Mouse (Mus musculus) cerebellum, adult 8-10 months (tissue): ENCODE results near the gene Nlrc3.
"Not testable (repeated sequence)": the region's sequence is repeated elsewhere in the genome, so short reads cannot be mapped to it uniquely, and the experiment has no call there.

ENCODE experiments used
- DNase-seq: peaks from one replicate; pipeline ENCODE4 v3.0.0; 2022

Gene Nlrc3

DNA sequence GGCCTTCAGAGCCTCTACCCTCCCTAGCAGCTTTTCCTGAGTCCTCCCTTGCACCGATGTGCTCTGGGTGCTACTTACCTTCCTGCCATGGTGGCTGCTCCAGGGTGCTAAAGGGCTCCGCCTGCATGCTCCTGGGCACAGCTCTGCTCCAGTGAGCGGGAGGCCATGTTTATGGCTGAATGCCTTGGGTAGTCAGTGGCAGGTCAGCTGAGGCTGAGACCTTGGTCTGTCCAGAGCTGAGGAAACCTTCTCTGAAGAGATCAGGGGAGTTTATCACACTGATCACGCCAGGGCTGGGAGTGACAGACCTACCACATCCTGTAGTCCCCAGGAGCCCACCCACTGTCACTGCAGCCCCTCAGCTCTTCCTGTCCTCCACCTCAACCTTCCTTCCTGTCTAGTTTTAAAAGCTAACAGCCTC, at the start of gene Nlrc3:
Gene Nlrc3, minus strand, starts transcription at position 382 of the 421 bp plus-strand sequence.
- DNase-seq, result no peak

DNA sequence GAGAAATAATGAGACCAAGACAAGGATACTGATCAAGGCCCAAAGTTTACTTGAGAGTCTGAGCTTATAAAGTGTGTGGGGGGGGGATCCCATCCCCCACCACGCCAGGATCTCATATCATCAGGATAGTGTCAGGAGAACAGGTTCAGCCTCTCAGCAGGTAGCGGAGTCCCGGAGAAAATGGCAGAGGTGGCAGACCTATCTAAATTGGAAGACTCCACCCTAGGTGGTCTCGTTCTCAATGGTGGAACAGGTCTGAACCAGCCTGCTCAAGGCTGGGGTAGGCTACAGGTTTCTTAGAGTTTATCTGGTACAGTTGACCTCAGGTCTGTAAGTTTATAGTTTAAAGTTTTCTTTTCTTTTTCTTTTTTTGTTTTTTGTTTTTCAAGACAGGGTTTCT, 46.3 kb upstream of the Nlrc3 start:
- DNase-seq, result no peak

GRCm38 (mm10) chr16:4021241-4021640, 44.8 kb upstream of the Nlrc3 start:
- no peak for DNase-seq

DNA sequence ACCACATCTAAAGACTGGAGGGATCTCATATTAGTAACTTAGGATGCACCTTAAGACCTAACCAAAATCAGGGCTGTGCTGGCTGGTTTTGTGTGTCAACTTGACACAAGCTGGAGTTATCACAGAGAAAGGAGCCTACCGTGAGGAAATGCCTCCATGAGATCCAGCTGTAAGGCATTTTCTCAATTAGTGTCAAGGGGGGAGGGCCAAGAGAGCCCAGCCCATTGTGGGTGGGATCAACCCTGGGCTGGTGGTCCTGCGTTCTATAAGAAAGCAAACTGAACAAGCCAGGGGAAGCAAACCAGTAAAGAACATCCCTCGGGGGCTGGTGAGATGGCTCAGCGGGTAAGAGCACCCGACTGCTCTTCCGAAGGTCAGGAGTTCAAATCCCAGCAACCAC, 41.0 kb upstream of the Nlrc3 start:
- DNase-seq, result not testable (repeated sequence)

DNA sequence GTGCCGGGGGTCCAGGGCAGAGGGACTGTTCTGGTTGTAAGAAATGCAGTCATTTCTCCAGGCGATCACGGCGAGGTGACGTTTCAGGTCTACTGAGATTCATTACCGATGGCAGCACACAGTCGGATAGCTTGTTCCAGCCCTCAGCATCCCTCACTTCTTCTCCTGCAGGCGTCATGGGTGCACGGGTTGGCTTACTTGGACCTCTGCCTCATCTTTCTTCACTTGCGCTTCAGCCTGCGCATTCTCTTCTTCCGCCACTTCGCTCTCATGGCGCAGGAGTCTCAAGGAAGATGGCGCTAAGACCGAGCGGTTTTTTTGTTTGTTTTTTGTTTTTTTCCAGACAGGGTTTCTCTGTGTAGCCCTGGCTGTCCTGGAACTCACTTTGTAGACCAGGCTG, 40.4 kb upstream of the Nlrc3 start:
- not testable (repeated sequence) for DNase-seq

GRCm38 (mm10) chr16:4014040-4014668, 37.7 kb upstream of the Nlrc3 start:
- DNase-seq, result no peak

- DNase-seq, result no peak
These were observed 36.6 kb upstream of the Nlrc3 start for GRCm38 (mm10) chr16:4012882-4013570.

DNA sequence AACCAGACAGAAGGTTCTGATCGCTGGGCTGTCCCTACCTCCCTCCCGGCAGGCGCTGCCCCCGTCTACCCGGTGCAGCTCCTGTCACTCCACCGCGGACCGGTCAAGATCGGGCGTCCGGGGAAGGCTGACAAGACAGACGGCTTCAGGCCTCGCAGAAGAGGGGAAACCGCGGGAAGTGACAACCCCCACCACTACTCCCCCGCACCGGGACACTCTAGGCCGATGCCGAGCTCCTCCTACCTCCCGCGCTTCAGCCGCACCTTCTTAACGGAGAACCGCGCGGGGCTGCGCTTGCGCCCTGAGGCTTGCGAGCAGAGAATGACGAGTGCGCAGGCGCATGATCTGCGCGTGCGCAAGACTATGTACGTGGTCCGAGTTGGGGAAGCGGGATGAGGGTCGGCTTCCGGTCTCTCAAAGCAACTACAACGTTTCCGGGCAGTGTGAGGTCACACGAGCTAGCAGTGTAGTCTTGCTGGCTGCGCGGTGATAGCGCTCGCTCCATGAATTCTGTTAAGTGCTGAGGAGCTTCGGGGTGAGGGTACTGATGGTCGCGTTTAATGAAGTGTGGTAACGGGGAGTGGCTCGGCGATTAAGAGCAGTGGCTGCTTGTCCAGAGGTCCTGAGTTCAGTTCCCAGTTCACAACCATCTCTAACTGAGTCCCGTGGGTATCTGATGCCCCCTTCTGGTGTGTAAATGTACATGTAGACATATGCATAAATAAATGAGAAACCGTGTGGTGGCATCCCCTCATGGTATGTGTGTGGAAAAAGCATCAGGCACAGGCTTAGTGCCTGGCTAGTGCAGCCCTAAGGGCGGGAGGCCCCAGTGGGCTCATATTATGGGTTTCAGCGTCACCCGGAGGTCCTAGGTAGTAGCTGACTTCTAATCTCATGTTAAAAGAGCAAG, 27.3 kb upstream of the Nlrc3 start, which contains the start of gene Slx4:
Gene Slx4, minus strand, starts transcription at position 282 of the 910 bp plus-strand sequence.
- peak; percentile 96 for DNase-seq

DNA sequence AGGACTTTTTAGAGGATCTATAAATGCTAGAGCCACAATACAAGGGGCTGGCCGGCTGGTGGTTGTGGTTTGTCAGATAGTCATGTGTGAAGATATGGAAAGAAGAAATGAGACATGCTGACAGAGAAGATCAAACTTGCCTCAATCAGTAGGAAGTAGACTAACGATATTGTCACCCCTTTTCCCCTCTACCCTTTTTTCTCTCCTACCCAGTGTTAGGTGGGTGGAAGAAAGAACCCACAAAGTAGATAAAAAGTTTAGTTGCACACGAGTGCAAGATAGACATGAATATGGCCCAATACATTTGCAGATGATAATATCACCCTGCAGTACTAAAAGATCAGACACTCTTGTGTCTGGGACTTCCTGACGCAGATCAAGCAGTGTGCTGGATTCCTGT, 12.0 kb upstream of the Nlrc3 start:
- no peak for DNase-seq

GRCm38 (mm10) chr16:3983146-3983700, 6.8 kb upstream of the Nlrc3 start:
- DNase-seq, result no peak

- no peak for DNase-seq
These were observed 5.7 kb upstream of the Nlrc3 start for GRCm38 (mm10) chr16:3982173-3982572.

DNA sequence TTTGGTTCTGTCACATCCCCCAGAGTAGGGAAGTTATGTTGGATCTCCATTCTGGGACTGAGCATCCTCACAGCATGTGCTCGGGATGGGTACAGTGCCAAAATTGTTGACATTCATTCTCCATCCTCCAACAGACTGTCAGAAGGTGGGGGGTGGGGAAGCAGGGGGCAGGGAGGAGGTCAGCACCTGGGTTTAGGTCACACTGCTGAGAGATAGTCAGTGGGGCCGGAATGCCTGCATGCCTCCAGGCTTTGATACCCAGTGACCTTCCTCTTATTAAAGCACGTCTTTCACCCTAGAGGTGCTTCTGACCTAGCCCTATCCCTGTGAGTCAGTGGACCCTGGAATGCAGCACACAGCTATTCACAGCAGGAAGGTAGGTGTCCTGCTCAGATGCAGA, 280 bp upstream of the Nlrc3 start:
- no peak for DNase-seq

- DNase-seq, result no peak
These were observed 774 bp downstream of the Nlrc3 start for GRCm38 (mm10) chr16:3975658-3976057.

DNA sequence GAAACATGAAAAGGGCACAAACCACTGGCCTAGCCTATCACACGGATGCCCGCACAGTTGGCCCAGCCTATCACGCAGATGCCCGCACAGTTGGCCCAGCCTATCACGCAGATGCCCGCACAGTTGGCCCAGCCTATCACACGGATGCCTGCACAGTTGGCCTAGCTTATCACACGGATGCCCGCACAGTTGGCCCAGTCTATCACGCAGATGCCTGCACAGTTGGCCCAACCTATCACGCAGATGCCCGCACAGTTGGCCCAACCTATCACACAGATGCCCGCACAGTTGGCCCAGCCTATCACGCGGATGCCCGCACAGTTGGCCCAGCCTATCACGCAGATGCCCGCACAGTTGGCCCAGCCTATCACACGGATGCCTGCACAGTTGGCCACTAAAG, 2.0 kb downstream of the Nlrc3 start:
- not testable (repeated sequence) for DNase-seq

- DNase-seq, result no peak
These were observed 10.9 kb downstream of the Nlrc3 start for GRCm38 (mm10) chr16:3965534-3965933.

GRCm38 (mm10) chr16:3964990-3965389, 11.4 kb downstream of the Nlrc3 start:
- DNase-seq, result peak; percentile 38

- peak; percentile 57 for DNase-seq
These were observed 17.2 kb downstream of the Nlrc3 start for GRCm38 (mm10) chr16:3959261-3959660.

DNA sequence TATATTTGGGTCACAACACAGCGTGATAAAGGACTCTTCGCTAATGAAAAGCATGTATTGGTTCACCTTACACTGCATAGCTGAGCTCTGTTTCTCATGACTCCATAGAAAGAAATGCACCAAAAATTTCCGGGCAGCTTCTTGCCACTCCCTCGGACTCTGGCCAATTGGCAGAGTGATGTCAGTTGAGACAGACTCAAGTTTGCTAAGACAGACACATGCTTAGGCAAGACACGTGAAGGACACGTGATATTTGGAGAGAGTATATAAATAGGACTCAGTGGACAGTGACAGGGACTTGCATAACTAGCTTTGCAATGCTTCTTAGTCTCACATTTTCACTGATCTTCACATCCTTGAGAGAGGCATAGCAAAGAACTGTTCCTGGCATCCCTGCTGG, 20.1 kb downstream of the Nlrc3 start:
- peak; percentile 50 for DNase-seq

- no peak for DNase-seq
These were observed 25.3 kb downstream of the Nlrc3 start for GRCm38 (mm10) chr16:3951141-3951540.

GRCm38 (mm10) chr16:3934701-3935100, 41.7 kb downstream of the Nlrc3 start:
- no peak for DNase-seq

- DNase-seq, result no peak
These were observed 42.3 kb downstream of the Nlrc3 start for GRCm38 (mm10) chr16:3934091-3934490.

DNA sequence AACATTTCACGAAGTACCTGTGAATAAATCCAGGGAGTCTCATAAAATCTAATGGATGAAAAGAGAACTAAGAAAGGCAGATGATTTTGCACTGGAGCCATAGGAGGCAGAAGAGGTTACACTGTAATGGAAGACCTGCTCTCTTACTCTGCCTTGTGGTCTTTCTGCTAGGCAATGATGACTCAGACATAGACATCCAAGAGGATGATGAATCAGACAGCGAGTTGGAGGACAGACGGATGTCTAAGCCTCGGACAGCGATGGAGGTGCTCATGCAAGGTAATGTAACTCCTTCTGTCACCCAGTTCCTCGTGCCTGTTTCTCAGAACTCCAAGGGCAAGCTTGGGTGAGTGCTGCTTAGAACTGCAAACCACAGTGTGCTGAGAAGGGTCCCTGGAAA, 42.9 kb downstream of the Nlrc3 start:
- DNase-seq, result no peak

DNA sequence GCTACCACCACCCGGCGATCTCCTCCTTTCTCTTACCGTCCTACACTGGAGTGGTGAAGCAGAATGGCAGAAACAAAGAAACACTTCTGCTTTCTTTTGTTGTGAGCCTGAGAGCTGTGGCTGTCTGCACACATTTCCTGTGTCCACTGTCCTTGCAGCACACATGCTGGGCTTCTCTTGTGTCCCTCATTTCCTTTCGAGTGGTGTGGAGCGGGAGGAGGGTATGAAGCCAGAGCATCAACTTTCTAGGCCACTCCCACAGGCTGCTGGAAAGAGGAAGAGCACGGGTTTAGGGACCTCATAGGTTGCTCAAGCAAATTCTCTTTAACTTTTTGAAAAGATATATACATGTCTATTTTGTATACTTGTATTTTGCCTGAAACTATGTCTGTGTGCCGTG, 47.3 kb downstream of the Nlrc3 start:
- no peak for DNase-seq
